In genomic region chr12:13248691-13249572, GRCm38 (mm10) we compare ENCODE assay signal across 8 mouse cellular contexts. TPM values are rescaled to one million over a fixed set of nuclear protein-coding genes. Genes with fewer than 3 reads are reported as not detected.
DNase-seq lines count a peak whose midpoint lies in the region; ATAC-seq lines count a peak whose summit lies in the region.

Gene Ddx1, minus strand, starts transcription at chr12:13249213.

- H3K27me3 ChIP-seq in heart, embryonic 14.5 days (ENCODE audit: control insufficient read depth, insufficient read depth, low read length), result no peaks in the 10 kb centered on the region
- 0 out of 2 replicates have a peak, but pooled peaks cover 2% of the 10 kb centered on the region for H3K27me3 ChIP-seq in liver, embryonic 13.5 days
- no peaks in the 10 kb centered on the region for H3K27me3 ChIP-seq in stomach, embryonic 16.5 days (ENCODE audit: control insufficient read depth, insufficient read depth, low read length)

- H3K4me2 ChIP-seq in heart, embryonic 14.5 days (ENCODE audit: low read length), result peak within 1 kb of the TSS; percentile 61
- H3K4me2 ChIP-seq in liver, embryonic 13.5 days, result peak within 1 kb of the TSS; percentile 60
- H3K4me2 ChIP-seq in stomach, embryonic 16.5 days (ENCODE audit: low read depth, low read length), result peak within 1 kb of the TSS; percentile 65

- H3K27ac ChIP-seq in brown adipose tissue, adult 24 weeks (replicated peaks; ENCODE audit: low read depth, low read length), result peak within 1 kb of the TSS; percentile 45; the same call in 1 of the 2 replicates
- peak within 1 kb of the TSS; percentile 77 to 79 for H3K27ac ChIP-seq in heart, embryonic 14.5 days (replicated peaks in 1 of 2; ENCODE audit: control insufficient read depth in 1 of 2, insufficient read depth in 1 of 2, low read depth in 2 of 2, low read length in 2 of 2)
- peak within 1 kb of the TSS; percentile 77 for H3K27ac ChIP-seq in liver, embryonic 13.5 days
- H3K27ac ChIP-seq in stomach, embryonic 16.5 days (ENCODE audit: low read length), result peak within 1 kb of the TSS; percentile 86

- peak within 1 kb of the TSS; percentile 84 for H3K9ac ChIP-seq in heart, embryonic 14.5 days (ENCODE audit: low read length)
- peak within 1 kb of the TSS; percentile 88 for H3K9ac ChIP-seq in liver, embryonic 13.5 days
- H3K9ac ChIP-seq in stomach, embryonic 16.5 days (ENCODE audit: low read length), result peak within 1 kb of the TSS; percentile 96

- WGBS in heart, embryonic 14.5 days, result 3% methylated on average over 58 of the region's 59 CpGs
- 2% methylated on average over 59 of the region's 59 CpGs for WGBS in liver, embryonic 13.5 days (ENCODE audit: insufficient replicate concordance)
- 3% methylated on average over 58 of the region's 59 CpGs for WGBS in stomach, embryonic 16.5 days

- H3K4me1 ChIP-seq in brown adipose tissue, adult 24 weeks (ENCODE audit: control insufficient read depth, insufficient read depth, insufficient read length, low read length), result no peaks in the 10 kb centered on the region
- peaks cover 0 to 10% of the 10 kb centered on the region in 2 experiments; a peak in 3 of 4 replicates for H3K4me1 ChIP-seq in heart, embryonic 14.5 days (ENCODE audit: control insufficient read depth in 2 of 2, insufficient read depth in 2 of 2, low read length in 2 of 2)
- H3K4me1 ChIP-seq in liver, embryonic 13.5 days (replicated peaks), result peaks cover 19% of the 10 kb centered on the region
- H3K4me1 ChIP-seq in stomach, embryonic 16.5 days (ENCODE audit: control insufficient read depth, insufficient read depth, low read length), result peaks cover 3% of the 10 kb centered on the region; the same call in 1 of the 2 replicates

- DNase-seq in CD4-positive, CD25-positive, alpha-beta regulatory T cell, adult 2 months (ENCODE audit: low read depth, low spot score), result peak; percentile 85
- peak; percentile 46 for DNase-seq in fibroblast of lung, adult 2 months (ENCODE audit: low read depth)
- DNase-seq in kidney, postnatal 14 days, result peak; percentile 85
- peak; percentile 67 for DNase-seq in liver, embryonic 13.5 days
- peak; percentile 88 for DNase-seq in neural tube, embryonic 10.5 days (ENCODE audit: extremely low spot score, low spot score)

- no peaks in the 10 kb centered on the region for H3K9me3 ChIP-seq in heart, embryonic 14.5 days (ENCODE audit: control insufficient read depth, low read length)
- no peaks in the 10 kb centered on the region for H3K9me3 ChIP-seq in liver, embryonic 13.5 days (replicated peaks)
- H3K9me3 ChIP-seq in stomach, embryonic 16.5 days (replicated peaks; ENCODE audit: control insufficient read depth, low read length), result no peaks in the 10 kb centered on the region

- peak within 1 kb of the TSS; percentile 96 for H3K4me3 ChIP-seq in brown adipose tissue, adult 24 weeks (ENCODE audit: insufficient read depth, low read depth, low read length)
- peak within 1 kb of the TSS; percentile 79 to 80 for H3K4me3 ChIP-seq in heart, embryonic 14.5 days (ENCODE audit: control insufficient read depth in 1 of 2, insufficient read depth in 1 of 2, low read depth in 1 of 2, low read length in 2 of 2)
- H3K4me3 ChIP-seq in liver, embryonic 13.5 days (replicated peaks), result peak within 1 kb of the TSS; percentile 89
- H3K4me3 ChIP-seq in stomach, embryonic 16.5 days (replicated peaks; ENCODE audit: low read length), result peak within 1 kb of the TSS; percentile 98

- H3K36me3 ChIP-seq in heart, embryonic 14.5 days (ENCODE audit: control insufficient read depth, insufficient read depth, low read length), result peaks cover 21% of the 10 kb centered on the region
- peaks cover 14% of the 10 kb centered on the region for H3K36me3 ChIP-seq in liver, embryonic 13.5 days
- 0 out of 2 replicates have a peak, but pooled peaks cover 3% of the 10 kb centered on the region for H3K36me3 ChIP-seq in stomach, embryonic 16.5 days (ENCODE audit: control insufficient read depth, insufficient read depth, low read length)

- peak; percentile 77 for ATAC-seq in heart, embryonic 14.5 days (ENCODE audit: insufficient number of reproducible peaks, insufficient read depth, low FRiP score, low read depth)
- peak; percentile 90 for ATAC-seq in liver, embryonic 13.5 days (ENCODE audit: low read depth)
- peak; percentile 93 for ATAC-seq in stomach, embryonic 16.5 days (ENCODE audit: insufficient read depth, low FRiP score)

RNA-seq across cellular contexts. Expression of gene Ddx1, which starts in this region (rescaled TPM):
- polyA plus RNA-seq in brown adipose tissue, adult 24 weeks (2012; ENCODE audit: insufficient read depth, insufficient read length, missing spikeins), result 46.5 and 50.2 TPM in 2 replicates
- polyA plus RNA-seq in heart, embryonic 14.5 days (2014; fragmentation: Nextera tagmentation; extraction: Ambion mirVana), result 91.0 and 94.0 TPM in 2 replicates
- polyA plus RNA-seq in liver, embryonic 13.5 days (2015; fragmentation: Nextera tagmentation; extraction: Ambion mirVana), result 76.1 and 91.2 TPM in 2 replicates
- polyA plus RNA-seq in stomach, embryonic 16.5 days (2015; fragmentation: Nextera tagmentation; extraction: Ambion mirVana), result 122 and 134 TPM in 2 replicates

Comparison
In these comparisons a context has a peak if more than half of its experiments do, and no peak if none do; other contexts are left out.
1. Peak in every context shown above with its lines: DNase-seq, ATAC-seq, H3K4me3 ChIP-seq and H3K27ac ChIP-seq.